Mouse (Mus musculus) left cerebral cortex, adult 18-20 months (tissue): ENCODE measurements at regions not wholly inside any gene's neighbourhood (a gene's known extent, or its start where the extent isn't known, plus 50 kb on each side); places are given as distances from the start of the nearest gene placed in this dataset.
"Not testable (repeated sequence)": the region's sequence is repeated elsewhere in the genome, so short reads cannot be mapped to it uniquely, and the experiment has no call there.

Experiments used
- DNase-seq, 2 experiments: peaks; one replicate each; pipeline ENCODE4 v3.0.0; 2021 to 2022; ENCODE audit warnings: low spot score in 2 of 2, mixed read lengths in 1 of 2

DNA sequence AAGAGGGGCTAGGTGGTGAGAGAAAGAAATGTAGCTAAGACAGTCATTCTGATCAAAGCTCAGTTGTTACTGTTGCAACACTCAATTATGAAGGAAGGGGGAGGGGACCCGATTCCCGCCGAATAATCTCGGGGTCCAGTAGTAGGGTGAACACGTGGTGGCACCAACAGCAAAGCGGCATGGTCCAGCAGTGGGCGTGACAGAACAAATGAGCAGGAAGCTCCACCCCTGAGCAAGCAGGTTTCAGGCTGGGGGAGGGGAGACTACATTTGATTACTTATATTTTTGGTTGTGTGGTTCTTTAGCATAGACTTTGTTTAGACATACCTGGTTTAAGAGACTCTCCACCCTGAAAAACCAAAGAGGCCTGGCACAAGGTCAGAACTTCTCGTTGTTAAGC is 143.8 kb upstream of the Tbl1xr1 start:
- not testable (repeated sequence) for DNase-seq

DNA sequence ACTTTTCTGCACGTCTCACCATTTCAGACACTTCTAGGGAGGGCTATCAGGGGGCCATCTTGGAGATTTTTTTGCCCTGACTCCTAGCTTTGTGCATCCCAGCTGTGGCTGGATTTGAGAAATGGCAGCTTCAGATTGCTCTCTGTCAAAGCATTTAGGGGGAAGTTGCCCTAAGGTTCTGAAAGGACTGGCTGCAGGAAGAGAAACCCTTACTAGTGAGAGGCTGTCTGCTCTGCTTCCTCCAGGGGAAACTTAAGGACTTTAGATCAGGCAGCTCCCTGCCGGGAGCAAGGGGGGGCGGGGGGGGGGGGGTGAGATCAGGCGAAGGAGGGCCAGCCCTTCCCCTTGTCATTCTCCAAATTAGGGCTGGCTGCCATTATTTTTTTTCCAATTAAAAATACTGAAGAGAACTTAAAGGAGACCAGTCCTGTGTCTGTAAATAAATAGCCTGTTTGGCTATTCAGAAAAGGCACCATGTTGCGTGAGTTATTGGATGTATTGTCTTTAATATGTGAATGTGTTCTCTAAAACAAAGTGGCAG is 141.7 kb upstream of the Tbl1xr1 start:
- no peak for DNase-seq

DNA sequence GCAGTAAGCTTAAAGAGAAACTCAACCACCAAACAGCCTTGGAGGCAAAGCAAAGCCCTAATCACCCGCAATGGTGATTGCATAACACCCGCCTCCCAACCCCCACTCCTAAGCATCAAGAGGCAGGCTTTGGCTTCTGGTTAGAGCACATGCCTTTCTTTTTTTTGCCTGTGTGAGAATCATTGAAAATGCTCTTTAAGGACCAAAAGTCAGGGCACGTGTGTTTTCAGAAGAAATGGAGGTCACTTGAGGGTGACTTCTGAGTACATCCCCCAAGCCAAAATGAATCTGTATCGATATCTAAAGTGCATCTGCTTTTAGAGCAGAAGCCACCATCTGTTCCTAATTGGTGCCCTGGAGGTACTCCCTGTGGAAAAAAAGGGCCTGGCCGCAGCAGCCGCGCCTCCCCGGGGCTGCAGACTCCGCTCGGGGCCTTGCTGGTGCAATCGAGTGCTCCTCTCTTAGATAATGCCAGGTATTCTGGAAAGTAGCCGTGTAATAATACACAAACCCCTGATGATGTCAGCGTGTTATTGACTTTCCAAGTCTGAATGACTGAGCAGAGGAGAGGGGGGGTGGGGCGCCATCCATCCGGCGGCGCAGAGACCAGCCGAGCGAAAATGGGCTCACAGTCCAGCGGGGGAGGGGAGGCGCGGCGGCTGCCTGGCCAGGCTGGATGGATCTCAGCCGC is 140.7 kb upstream of the Tbl1xr1 start:
- peak; percentile 93 to 94 for DNase-seq

DNA sequence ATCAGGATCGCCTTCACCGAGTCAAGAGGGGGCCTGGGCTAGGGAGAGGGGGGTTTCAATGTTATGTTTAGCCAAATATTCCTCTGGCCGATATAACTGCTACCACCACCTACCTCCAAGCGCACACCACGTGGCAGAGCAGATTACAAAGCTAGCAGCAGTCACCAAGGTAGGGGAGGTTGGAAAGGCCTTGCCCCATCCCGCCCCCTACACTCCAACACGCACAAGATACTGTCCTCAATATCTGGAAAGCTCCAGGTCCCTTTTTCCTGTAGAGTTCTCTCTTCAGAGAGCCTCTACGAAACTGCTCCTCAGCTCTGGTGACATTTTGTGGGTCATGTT is 140.2 kb upstream of the Tbl1xr1 start:
- no peak for DNase-seq

GRCm38 (mm10) chr3:21936616-21937015 is 139.8 kb upstream of the Tbl1xr1 start:
- DNase-seq = no peak

DNA sequence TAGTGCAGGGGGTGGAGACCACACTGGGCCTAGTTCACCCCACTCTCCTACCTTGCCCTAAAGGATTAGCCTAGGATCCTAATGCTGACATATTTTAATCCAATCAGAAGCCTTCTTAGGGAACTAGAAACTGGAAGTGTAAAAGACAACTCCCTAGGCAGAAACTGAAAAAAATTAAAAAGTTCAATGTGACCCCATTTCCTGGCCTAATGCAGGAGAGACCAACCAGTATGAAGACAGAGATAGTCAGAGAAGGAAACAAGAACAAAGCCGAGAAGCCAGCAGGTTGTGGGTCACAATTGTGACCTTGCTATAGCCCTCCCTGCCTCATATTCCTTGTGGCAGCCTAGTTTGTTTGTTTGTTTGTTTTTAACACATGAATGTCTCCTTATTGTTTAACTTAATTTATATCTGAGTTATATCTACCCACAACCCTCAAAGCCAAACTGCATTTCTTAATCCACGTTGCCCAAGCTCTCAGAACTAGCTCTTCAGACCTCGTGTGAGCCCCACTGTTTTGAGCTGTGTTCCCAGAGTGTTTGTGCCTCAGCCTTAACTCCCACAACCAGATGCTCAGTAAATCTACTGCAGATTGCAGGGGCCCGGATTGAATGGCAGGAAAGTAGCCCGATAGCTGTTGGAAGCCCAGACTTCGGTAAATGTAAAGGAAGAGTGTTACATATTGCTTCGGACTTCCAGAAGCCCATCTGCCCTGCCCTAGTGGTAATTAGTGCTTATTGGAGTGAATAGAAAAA is 139.0 kb upstream of the Tbl1xr1 start:
- peak; percentile 43 to 62 for DNase-seq

GRCm38 (mm10) chr3:21938071-21938848 is 138.2 kb upstream of the Tbl1xr1 start:
- peak; percentile 56 to 66 for DNase-seq

GRCm38 (mm10) chr3:21939738-21940137 is 136.7 kb upstream of the Tbl1xr1 start:
- no peak for DNase-seq

DNA sequence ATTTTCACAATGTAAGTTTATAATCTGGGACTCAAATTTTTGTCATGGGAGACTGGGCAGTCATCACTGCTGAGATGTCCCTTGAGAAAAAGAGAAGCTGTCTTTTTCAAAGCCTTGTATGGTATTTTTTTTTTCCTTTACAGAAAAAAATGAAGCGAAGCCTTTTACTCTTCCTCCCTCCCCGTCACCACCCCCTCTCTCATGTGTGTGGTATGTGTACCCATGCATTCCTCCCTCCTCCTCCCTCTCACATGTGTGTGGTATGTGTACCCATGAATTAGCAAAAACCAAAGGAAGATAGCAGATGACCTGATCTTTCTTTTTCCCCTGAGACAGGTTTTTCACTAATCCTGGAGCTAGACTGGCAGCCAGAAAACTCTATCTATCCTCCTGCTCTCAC is 134.9 kb upstream of the Tbl1xr1 start:
- no peak for DNase-seq

DNA sequence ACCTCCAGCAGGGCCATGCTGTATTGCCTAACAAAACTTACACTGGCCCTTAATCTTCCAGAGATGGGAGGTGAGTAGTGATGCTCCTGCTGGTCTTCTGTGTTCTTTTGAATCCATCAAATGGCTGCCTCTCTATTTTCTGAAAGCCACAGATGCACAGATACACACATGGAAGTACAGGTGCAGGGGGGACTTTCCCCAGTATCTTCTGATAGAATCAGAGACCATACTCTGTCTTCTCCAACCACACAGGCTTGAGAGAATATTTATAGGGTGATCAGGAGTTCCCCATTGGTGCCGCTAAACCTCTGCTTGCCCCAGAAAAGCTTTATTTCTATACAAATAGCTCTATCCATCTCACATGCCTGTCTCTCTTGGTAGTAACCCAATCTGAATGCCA is 133.5 kb upstream of the Tbl1xr1 start:
- no peak for DNase-seq

- no peak for DNase-seq
Measured at GRCm38 (mm10) chr3:21945775-21946174, 130.7 kb upstream of the Tbl1xr1 start.

DNA sequence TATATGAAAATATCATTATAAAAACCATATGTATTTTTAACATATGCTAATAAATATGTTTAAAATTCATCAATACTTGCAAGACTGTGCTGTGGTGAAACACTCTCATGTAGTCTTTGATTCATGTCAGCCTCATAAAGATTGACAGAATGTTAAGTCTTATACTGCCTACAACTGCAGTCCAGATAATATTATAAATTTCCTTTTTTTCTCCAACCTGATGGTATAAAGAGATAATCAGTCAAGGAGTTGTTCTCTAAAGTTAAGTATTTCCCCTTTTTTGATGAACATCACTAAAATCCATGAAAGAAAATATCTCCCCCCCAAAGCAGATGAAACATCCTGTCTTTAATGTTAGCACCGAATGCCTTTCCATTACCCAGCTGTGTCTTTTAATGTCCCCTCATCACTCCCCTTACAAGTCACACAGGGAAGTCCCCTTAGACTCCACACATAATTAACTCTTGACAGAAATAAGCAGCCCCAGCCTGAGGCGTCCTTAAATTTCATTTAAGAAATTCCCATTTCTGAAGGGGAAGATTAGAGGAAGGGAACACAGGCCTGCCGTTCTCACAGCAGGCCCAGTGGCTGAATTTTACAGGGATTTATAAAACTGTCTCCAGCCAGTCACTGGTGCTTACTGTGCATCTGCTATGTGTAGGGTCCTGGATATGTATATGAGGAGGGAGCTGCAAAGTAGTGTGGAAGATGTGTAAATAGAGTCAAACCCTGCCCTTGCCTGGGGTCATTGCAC is 129.0 kb upstream of the Tbl1xr1 start:
- no peak for DNase-seq

DNA sequence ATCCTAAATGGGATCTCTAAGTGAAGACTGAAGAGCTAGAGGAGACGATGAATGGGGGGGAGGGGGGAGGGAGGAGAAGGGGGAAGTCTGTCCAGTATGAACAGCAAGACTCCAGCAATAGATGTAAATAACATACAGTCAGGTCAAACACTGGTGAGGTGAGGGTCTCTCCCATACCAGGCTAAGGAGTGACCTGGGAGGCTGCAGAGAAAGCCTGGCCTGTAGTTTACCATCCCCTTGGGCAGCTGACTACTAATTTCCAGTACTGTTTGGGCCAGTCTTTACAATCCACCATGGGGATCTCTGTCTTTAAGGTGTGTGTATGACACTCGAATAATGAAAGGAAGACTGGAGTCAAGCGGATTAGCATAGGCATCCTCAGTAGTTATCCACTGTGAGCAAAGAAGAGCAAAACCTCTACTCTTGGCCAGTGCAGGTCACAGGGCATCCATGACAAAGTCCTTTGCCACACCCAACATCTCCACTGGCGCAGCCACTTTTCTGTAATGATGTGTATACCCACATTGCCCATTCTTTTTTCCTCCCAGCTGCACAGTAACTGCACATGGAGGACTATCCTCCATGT is 128.3 kb upstream of the Tbl1xr1 start:
- no peak for DNase-seq

DNA sequence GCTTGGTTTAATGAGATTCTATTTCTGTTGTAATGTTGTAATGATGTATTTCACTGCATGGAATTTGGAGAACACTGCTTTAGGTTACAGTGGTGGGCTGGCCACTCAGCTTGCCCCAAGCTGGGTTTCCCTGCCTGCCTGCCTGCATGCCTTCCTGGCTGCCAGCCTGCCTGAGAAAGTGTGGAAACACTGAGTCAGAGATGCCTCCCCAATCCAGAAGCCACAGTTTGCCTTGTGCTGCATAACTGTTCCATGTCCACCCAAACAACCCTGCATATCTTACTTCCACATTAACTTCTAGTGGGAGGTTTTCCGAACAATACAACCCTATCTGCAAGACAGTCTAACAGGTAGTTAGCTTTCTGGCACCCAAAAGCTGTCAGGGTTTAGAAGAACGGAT is 127.0 kb upstream of the Tbl1xr1 start:
- DNase-seq = peak in 1 of 2 experiments; percentile 27

DNA sequence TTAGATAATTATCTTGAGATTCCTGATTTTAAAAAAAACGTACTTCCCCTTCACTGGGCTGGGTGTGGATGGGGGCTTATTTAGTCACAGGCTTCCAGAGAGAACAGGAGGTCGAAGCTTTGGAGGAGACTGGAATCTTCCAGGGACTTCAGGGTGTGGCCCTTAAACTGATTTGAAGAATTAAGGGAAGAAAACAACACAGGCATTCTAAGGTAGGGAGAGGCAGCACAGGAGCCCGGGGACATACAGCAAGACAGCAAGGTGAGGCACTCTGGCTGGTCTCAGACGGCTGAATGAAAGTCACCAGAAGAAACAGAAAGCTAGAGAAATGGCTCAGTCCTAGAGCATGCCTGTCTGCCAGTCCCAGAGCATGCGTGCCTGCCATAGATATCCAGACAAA is 125.9 kb upstream of the Tbl1xr1 start:
- no peak for DNase-seq

GRCm38 (mm10) chr3:21951446-21952285 is 124.8 kb upstream of the Tbl1xr1 start:
- DNase-seq = no peak

DNA sequence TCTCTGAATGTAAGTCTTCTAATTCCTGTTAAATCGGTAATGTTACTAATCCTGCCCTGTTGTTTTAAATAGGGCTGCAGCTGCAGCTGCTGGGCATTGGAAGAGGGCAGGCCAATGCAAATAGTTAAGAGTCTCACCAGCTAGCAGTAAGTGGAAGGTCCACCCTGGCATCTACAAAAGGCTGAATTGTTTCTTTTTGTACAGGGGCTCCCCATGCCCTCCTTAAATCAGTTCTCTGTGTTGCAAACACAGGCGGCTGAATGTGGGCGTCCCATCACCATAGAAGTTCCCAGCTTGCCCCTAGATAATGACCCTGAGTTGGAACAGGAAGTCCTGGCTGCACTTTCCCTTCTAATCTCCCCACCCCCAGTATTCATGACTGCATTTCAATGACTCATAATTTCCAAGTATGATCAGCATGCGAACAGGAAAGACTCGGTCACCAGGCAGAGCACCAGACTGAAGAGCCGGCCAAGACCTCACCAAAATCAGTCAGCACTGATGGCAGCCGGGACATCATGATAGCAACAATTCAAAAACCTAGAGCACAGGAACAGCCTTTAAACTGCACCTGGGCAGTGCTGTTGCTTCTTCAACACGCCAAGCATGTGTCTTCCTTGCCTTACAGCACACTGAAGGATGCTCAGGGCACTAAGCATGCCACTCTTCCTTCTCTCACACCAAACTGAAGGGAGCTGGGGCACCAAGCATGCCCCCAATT is 123.6 kb upstream of the Tbl1xr1 start:
- DNase-seq = no peak

DNA sequence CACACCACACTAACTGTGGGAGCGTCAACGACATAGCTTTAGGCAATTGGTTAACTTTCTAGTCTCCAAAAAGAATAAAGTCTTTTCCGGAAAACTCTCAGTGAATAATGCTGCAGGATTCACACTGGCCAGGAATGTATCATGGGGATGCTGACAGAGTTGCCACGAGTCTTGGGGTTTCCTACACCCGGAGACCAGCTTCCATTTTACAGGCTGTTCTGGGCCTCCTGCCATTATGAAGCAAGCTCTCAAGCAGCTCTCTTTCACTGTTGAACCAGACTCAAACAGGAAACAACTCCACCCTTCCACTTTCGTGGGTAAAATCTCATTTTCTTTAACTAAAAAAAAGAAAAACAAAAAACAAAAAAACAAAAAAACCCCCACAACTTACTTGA is 123.0 kb upstream of the Tbl1xr1 start:
- DNase-seq = no peak

GRCm38 (mm10) chr3:21955681-21956080 is 120.8 kb upstream of the Tbl1xr1 start:
- no peak for DNase-seq
